In the genomic region with DNA sequence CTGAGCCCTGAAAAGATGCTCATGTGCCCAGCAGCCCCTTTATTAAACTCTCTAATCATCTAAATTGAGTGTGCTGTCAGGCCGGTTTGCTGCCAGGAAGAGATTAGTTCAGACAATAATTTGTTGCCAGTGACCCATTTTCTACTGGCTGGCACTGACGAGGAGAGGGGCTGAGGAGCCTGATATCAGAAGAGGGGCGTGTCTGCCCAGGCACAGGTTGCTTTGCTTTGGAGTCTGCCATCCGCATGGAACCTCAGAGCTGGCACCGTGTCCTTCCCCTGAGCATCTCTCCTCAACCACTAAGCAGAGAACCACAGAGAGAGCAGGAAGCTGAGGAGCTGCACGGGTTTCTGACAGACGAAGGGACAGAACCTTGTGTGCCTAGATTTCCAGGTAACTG, we compare ENCODE assay signal across 21 mouse cellular contexts.
A peak's percentile ranks its signal among the peaks of the same experiment; 100 is the strongest.
DNase-seq lines count a peak whose midpoint lies in the region; ATAC-seq and TF ChIP-seq lines count a peak whose summit lies in the region.
"Had no signal": no experiment of that assay in that cellular context is flagged by ENCODE, and none has a peak within 500 bp of the region (broad histone marks: within the 10 kb centered on the region; RNA-seq: fewer than 3 reads in every experiment).

No protein-coding gene starts in this region.

- no peak overlapping the region for H3K9ac ChIP-seq in midbrain, postnatal 0 days (replicated peaks; ENCODE audit: low read length, poor library complexity, severe bottlenecking)
- H3K9ac ChIP-seq in lung, postnatal 0 days (replicated peaks; ENCODE audit: low read depth): no peak overlapping the region
- H3K9ac ChIP-seq: embryonic facial prominence, embryonic 13.5 days; forebrain, embryonic 13.5 days; heart, embryonic 15.5 days; hindbrain, embryonic 15.5 days had no signal

- no peak overlapping the region for H3K27ac ChIP-seq in midbrain, postnatal 0 days (ENCODE audit: low read depth, low read length)
- no peak overlapping the region for H3K27ac ChIP-seq in lung, postnatal 0 days (ENCODE audit: low read length)
- H3K27ac ChIP-seq: embryonic facial prominence, embryonic 13.5 days; forebrain, embryonic 13.5 days; heart, adult 2 months; heart, embryonic 15.5 days; hindbrain, embryonic 10.5 days; hindbrain, embryonic 15.5 days had no signal

- H3K36me3 ChIP-seq in midbrain, postnatal 0 days (ENCODE audit: insufficient read depth, low read length): no peaks in the 10 kb centered on the region
- no peaks in the 10 kb centered on the region for H3K36me3 ChIP-seq in lung, postnatal 0 days (ENCODE audit: insufficient read depth, low read length)
- H3K36me3 ChIP-seq: embryonic facial prominence, embryonic 13.5 days; heart, embryonic 15.5 days; hindbrain, embryonic 10.5 days; hindbrain, embryonic 15.5 days had no signal

- ATAC-seq in midbrain, postnatal 0 days (ENCODE audit: low FRiP score): no peak
- ATAC-seq in lung, postnatal 0 days: no peak
- ATAC-seq: forebrain, embryonic 13.5 days; intestine, embryonic 16.5 days had no signal

- H3K4me1 ChIP-seq in midbrain, postnatal 0 days (ENCODE audit: insufficient read depth, low read length): no peaks in the 10 kb centered on the region
- no peaks in the 10 kb centered on the region for H3K4me1 ChIP-seq in lung, postnatal 0 days (ENCODE audit: insufficient read depth, low read depth, low read length)

- no peaks in the 10 kb centered on the region for H3K27me3 ChIP-seq in midbrain, postnatal 0 days (ENCODE audit: insufficient read depth, low read length)
- no peaks in the 10 kb centered on the region for H3K27me3 ChIP-seq in lung, postnatal 0 days (replicated peaks; ENCODE audit: insufficient read depth, low read length)
- H3K27me3 ChIP-seq: embryonic facial prominence, embryonic 13.5 days; forebrain, embryonic 13.5 days; heart, embryonic 15.5 days; hindbrain, embryonic 15.5 days had no signal

- H3K4me3 ChIP-seq in midbrain, postnatal 0 days (ENCODE audit: low read depth, low read length): no peak overlapping the region
- no peak overlapping the region for H3K4me3 ChIP-seq in lung, postnatal 0 days (ENCODE audit: low read depth, low read length)
- H3K4me3 ChIP-seq: embryonic facial prominence, embryonic 13.5 days; forebrain, embryonic 13.5 days; heart, adult 2 months; heart, embryonic 15.5 days; hindbrain, embryonic 10.5 days; hindbrain, embryonic 15.5 days had no signal

- WGBS in midbrain, postnatal 0 days: 65% methylated on average over 7 of the region's 7 CpGs
- 63% methylated on average over 7 of the region's 7 CpGs for WGBS in lung, postnatal 0 days

- no peak for TF ChIP-seq POLR2A in brain, embryonic 14.5 days (IDR thresholded peaks at IDR 0.05; ENCODE audit: borderline replicate concordance, extremely low read depth, insufficient read depth, insufficient read length, poor library complexity, severe bottlenecking)

- intact Hi-C loops in heart, postnatal 36 days (cut with DNase I): no loop called here

- peak; percentile 42 to 47 for DNase-seq in cerebellum, postnatal 14 days
- DNase-seq in cerebellum, adult 11 months: no peak
- DNase-seq in heart, adult 11 months: peak; percentile 63
- no peak for DNase-seq in heart, postnatal 36 days
- peak; percentile 32 for DNase-seq in brain, embryonic 14.5 days (ENCODE audit: low read depth)
- DNase-seq in retina, embryonic 14.5 days (ENCODE audit: low spot score): peak; percentile 35
- no peak for DNase-seq in midbrain, postnatal 0 days (ENCODE audit: low spot score)
- no peak for DNase-seq in lung, postnatal 0 days (ENCODE audit: low spot score)
- DNase-seq: adrenal gland, postnatal 10 days; cerebellum, adult 11-12 months; cerebellum, adult 9-11 months; gastrocnemius, postnatal 10 days; heart, adult 2 months; heart, postnatal 14 days had no signal

- no peak for TF ChIP-seq EP300 in lung, postnatal 0 days (IDR thresholded peaks at IDR 0.05)

- H3K9me3 ChIP-seq in midbrain, postnatal 0 days (ENCODE audit: low read length): no peaks in the 10 kb centered on the region
- no peaks in the 10 kb centered on the region for H3K9me3 ChIP-seq in lung, postnatal 0 days (ENCODE audit: low read length)
- H3K9me3 ChIP-seq: embryonic facial prominence, embryonic 13.5 days; forebrain, embryonic 13.5 days; heart, embryonic 15.5 days; hindbrain, embryonic 10.5 days; hindbrain, embryonic 15.5 days had no signal

- TF ChIP-seq CTCF in brain, embryonic 14.5 days (IDR thresholded peaks at IDR 0.05; ENCODE audit: borderline replicate concordance, extremely low read depth, insufficient read depth, insufficient read length): no peak
- no peak for TF ChIP-seq CTCF in midbrain, postnatal 0 days (IDR thresholded peaks at IDR 0.05)
- no peak for TF ChIP-seq CTCF in lung, postnatal 0 days (IDR thresholded peaks at IDR 0.05)

- no peak overlapping the region for H3K4me2 ChIP-seq in midbrain, postnatal 0 days (ENCODE audit: low read depth, low read length, poor library complexity, severe bottlenecking)
- H3K4me2 ChIP-seq in lung, postnatal 0 days (replicated peaks; ENCODE audit: low read depth, low read length): no peak overlapping the region
- H3K4me2 ChIP-seq: embryonic facial prominence, embryonic 13.5 days; forebrain, embryonic 13.5 days; heart, embryonic 11.5 days; heart, embryonic 15.5 days; hindbrain, embryonic 15.5 days had no signal

Comparison
In these comparisons a context has a peak if more than half of its experiments do, and no peak if none do; other contexts are left out.
1. DNase-seq: peak in cerebellum, postnatal 14 days (2 of 2), heart, adult 11 months (single experiment), brain, embryonic 14.5 days (single experiment) and retina, embryonic 14.5 days (single experiment); none in cerebellum, adult 11 months (single experiment), heart, postnatal 36 days (0 of 2), midbrain, postnatal 0 days (single experiment) and lung, postnatal 0 days (single experiment).